Comparison of ENCODE assay signal across 10 mouse cellular contexts in genomic region chr9:57750901-57751300, GRCm38 (mm10).
"Had no signal": no experiment of that assay in that cellular context is flagged by ENCODE, and none has a peak within 500 bp of the region (broad histone marks: within the 10 kb centered on the region; RNA-seq: fewer than 3 reads in every experiment).

No protein-coding gene starts in this region.

- H3K9me3 ChIP-seq: liver, embryonic 13.5 days; midbrain, embryonic 10.5 days; midbrain, embryonic 13.5 days; neural tube, embryonic 13.5 days had no signal

- H3K4me3 ChIP-seq: liver, embryonic 13.5 days; midbrain, embryonic 10.5 days; midbrain, embryonic 13.5 days; neural tube, embryonic 13.5 days had no signal

- H3K27me3 ChIP-seq: liver, embryonic 13.5 days; midbrain, embryonic 13.5 days; neural tube, embryonic 13.5 days had no signal

- H3K4me1 ChIP-seq: liver, embryonic 13.5 days; midbrain, embryonic 10.5 days; midbrain, embryonic 13.5 days; neural tube, embryonic 13.5 days had no signal

- DNase-seq: kidney, adult 2 months; liver, embryonic 13.5 days; lung, adult 2 months; lung, postnatal 14 days; lung, postnatal 4 days; thymus, adult 2 months had no signal

- ATAC-seq: intestine, postnatal 0 days; midbrain, embryonic 13.5 days had no signal
